Mouse (Mus musculus): Measurements from ENCODE around the gene Ttc23l. TPM values are rescaled to one million over a fixed set of nuclear protein-coding genes. Genes with fewer than 3 reads are reported as not detected.
A peak's percentile ranks its signal among the peaks of the same experiment; 100 is the strongest.

Gene Ttc23l
- total and polyA plus RNA-seq, 3 experiments: not detected

DNA sequence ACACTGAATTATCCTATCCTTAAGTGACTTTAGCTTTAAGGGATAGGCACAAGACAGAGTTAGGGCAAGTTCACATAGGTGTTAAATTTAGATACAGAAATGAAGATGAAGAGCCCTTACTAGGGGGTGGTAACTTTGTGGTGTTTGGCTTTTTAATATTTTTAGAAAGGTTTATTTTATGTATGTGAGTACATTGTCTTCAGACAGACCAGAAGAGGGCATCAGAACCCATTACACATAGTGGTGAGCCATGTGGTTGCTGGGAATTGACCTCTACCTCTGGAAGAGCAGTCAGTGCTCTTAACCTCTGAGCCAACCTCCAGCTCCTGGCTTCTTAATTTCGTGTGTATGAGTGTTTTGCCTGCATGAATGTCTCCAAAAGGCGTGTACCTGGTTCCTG lies 71.2 kb downstream of the Ttc23l start (continued):
- no peak for TF ChIP-seq USF1 (IDR thresholded peaks at IDR 0.05; ENCODE audit: low read depth, low read length)

DNA sequence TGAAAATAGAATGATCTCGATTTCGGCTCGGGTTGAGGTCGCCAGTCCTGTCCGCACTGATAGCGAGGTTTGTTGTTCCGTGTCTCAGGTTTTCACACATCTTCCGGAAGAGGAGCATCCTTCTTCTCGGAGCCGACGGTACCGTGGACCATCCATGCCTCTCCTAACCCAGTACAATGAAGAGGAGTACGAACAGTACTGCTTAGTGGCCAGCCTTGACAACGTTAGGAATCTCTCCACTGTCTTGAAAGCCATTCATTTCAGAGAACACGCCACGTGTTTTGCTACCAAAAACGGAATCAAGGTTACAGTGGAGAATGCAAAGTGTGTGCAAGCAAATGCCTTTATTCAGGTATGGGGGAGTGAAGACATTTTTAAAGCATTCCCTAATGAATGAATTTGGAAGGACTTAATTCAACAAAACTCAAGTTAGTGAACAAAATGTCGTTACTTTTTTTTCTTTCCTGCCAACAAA lies 72.1 kb downstream of the Ttc23l start:
- H3K27me3 ChIP-seq (ENCODE audit: control insufficient read depth in 1 of 2, insufficient read depth in 2 of 2, low read length in 2 of 2): no peaks in the 10 kb centered on the region
- peaks cover 22 to 32% of the 10 kb centered on the region in 2 experiments for H3K36me3 ChIP-seq (ENCODE audit: control insufficient read depth in 1 of 2, insufficient read depth in 2 of 2, low read length in 2 of 2)
- H3K4me1 ChIP-seq (ENCODE audit: control insufficient read depth in 1 of 2, insufficient read depth in 2 of 2, low read length in 2 of 2): peaks cover 8 to 9% of the 10 kb centered on the region in 2 experiments; a peak in 3 of 4 replicates
- H3K9ac ChIP-seq (ENCODE audit: control insufficient read depth, low read depth, low read length, poor library complexity, severe bottlenecking): peak overlapping the region; percentile 83
- TF ChIP-seq MEF2A (IDR thresholded peaks at IDR 0.05; ENCODE audit: extremely low read depth, insufficient replicate concordance, low read depth, low read length, poor library complexity, severe bottlenecking) (no peak), MYC (IDR thresholded peaks at IDR 0.05; ENCODE audit: low read depth, low read length) (peak; percentile 96), ETS1 (IDR thresholded peaks at IDR 0.05; ENCODE audit: low read depth, low read length) (peak; percentile 4; the same call in 1 of the 2 replicates), MXI1 (IDR thresholded peaks at IDR 0.05; ENCODE audit: low read depth, low read length) (peak; percentile 92), TCF12 (IDR thresholded peaks at IDR 0.05; ENCODE audit: low read depth, low read length) (0 out of 2 replicates have a peak, but pooled peaks have one; percentile 16), MAX (IDR thresholded peaks at IDR 0.05; ENCODE audit: low read length) (peak; percentile 90)
- no peak for DNase-seq (ENCODE audit: low read depth, low spot score)
- H3K79me2 ChIP-seq (ENCODE audit: control insufficient read depth, insufficient read depth, low read length, poor library complexity): peaks cover 58% of the 10 kb centered on the region
- peak overlapping the region; percentile 85 to 93 for H3K4me3 ChIP-seq (ENCODE audit: control insufficient read depth in 1 of 2, insufficient read depth in 1 of 2, low read depth in 2 of 2, low read length in 2 of 2)
- peak overlapping the region; percentile 72 for H3K27ac ChIP-seq (ENCODE audit: control insufficient read depth, low read depth, low read length)
- H3K9me3 ChIP-seq (replicated peaks; ENCODE audit: insufficient read depth, low read length): no peaks in the 10 kb centered on the region

DNA sequence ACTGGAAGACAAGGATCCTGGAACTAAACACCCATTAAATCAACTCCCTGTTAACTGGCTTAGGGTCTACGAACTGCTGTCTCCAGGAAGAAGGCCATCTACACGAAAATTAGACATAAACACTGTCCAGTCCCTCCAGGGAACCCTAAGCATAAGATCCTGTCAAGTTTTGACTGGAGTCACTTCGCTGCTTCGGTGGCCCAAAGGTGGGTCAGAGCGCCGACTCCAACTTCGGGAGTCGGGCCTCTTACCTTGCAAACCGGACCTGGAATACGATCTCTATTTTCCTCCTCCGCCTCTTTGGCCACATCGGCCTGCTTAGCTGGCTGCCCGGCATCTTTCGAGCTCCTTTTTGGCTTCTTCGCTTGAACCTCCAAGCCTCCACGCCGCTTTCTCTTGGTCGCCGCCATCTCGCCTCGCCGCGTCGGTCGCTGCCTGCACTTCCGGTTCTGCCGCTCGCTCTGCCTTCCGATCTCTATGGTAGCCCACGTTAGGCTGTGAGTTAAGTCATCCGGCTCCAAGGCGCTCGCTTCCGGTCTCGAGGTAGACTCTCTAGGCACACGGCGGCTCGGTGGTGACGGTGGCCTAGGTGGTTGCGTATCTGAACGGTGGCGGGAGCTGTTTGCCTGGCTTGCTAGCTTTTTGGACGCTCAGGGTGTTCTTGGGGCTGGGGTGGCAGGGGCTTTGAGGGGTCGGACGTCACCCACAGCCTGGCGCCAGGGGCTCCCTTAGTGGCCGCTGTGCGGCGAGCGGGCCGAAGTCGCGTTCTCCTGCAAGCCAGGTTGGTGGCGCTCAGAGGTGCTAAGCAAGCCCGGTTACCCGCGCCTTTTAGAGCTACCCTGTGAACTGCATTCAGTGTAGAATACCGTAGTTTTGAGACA lies 72.7 kb downstream of the Ttc23l start, which contains the start of the genes Brix1 and Rad1:
Gene Brix1, minus strand, starts transcription at position 464 of the 881 bp plus-strand sequence.
Gene Rad1, plus strand, starts transcription at position 535 of the 881 bp plus-strand sequence.
- Histone ChIP-seq H3K4me3 (ENCODE audit: control insufficient read depth in 1 of 2, insufficient read depth in 1 of 2, low read depth in 2 of 2, low read length in 2 of 2) (peak within 1 kb of the TSS; percentile 85 to 93), H3K9ac (ENCODE audit: control insufficient read depth, low read depth, low read length, poor library complexity, severe bottlenecking) (peak within 1 kb of the TSS; percentile 94), H3K36me3 (ENCODE audit: control insufficient read depth in 1 of 2, insufficient read depth in 2 of 2, low read length in 2 of 2) (peaks cover 25 to 31% of the 10 kb centered on the region in 2 experiments)
- TF ChIP-seq ZC3H11A (IDR thresholded peaks at IDR 0.05; ENCODE audit: low read depth, low read length) (no peak), MYB (IDR thresholded peaks at IDR 0.05; ENCODE audit: low read depth, low read length) (no peak), POLR2AphosphoS2 (IDR thresholded peaks at IDR 0.05; ENCODE audit: low read length) (peak; percentile 95), MAX (IDR thresholded peaks at IDR 0.05; ENCODE audit: low read length) (peak; percentile 94), KAT2A (conservative IDR thresholded peaks at IDR 0.05; ENCODE audit: low read depth, low read length) (peak; percentile 91), ZKSCAN1 (IDR thresholded peaks at IDR 0.05; ENCODE audit: low read depth, low read length) (no peak), SIN3A (IDR thresholded peaks at IDR 0.05; ENCODE audit: low read length) (peak; percentile 99), ZNF384 (IDR thresholded peaks at IDR 0.05; ENCODE audit: low read depth, low read length) (0 out of 2 replicates have a peak, but pooled peaks have one; percentile 23), CHD1 (IDR thresholded peaks at IDR 0.05; ENCODE audit: low read depth, low read length) (peak; percentile 86), NELFE (IDR thresholded peaks at IDR 0.05; ENCODE audit: low read depth, low read length) (peak; percentile 97), MYC (IDR thresholded peaks at IDR 0.05; ENCODE audit: low read depth, low read length) (peak; percentile 96), ETS1 (IDR thresholded peaks at IDR 0.05; ENCODE audit: low read depth, low read length) (peak; percentile 51; the same call in 1 of the 2 replicates), TCF12 (IDR thresholded peaks at IDR 0.05; ENCODE audit: low read depth, low read length) (peak; percentile 91), GABPA (IDR thresholded peaks at IDR 0.05; ENCODE audit: low read depth, low read length) (peak; percentile 73; the same call in 1 of the 2 replicates), NRF1 (IDR thresholded peaks at IDR 0.05; ENCODE audit: insufficient read depth, low read depth, low read length, poor library complexity, severe bottlenecking) (0 out of 2 replicates have a peak, but pooled peaks have one; percentile 37), RAD21 (IDR thresholded peaks at IDR 0.05; ENCODE audit: low read depth, low read length) (no peak), BHLHE40 (IDR thresholded peaks at IDR 0.05; ENCODE audit: borderline replicate concordance, low read depth, low read length) (no peak), UBTF (IDR thresholded peaks at IDR 0.05; ENCODE audit: borderline replicate concordance, insufficient read depth, low read depth, low read length) (no peak), MXI1 (IDR thresholded peaks at IDR 0.05; ENCODE audit: low read depth, low read length) (peak; percentile 99), USF1 (IDR thresholded peaks at IDR 0.05; ENCODE audit: low read depth, low read length) (peak; percentile 57; the same call in 1 of the 2 replicates), TAL1 (IDR thresholded peaks at IDR 0.05; ENCODE audit: low read length) (no peak), USF2 (IDR thresholded peaks at IDR 0.05; ENCODE audit: borderline replicate concordance in 1 of 2, insufficient read depth in 1 of 2, low read depth in 1 of 2, low read length in 2 of 2) (no peak), HCFC1 (IDR thresholded peaks at IDR 0.05; ENCODE audit: low read depth, low read length) (peak; percentile 98)

More for the DNA sequence above, 72.7 kb downstream of the Ttc23l start, which contains the start of the genes Brix1 and Rad1:
- peak within 1 kb of the TSS; percentile 72 for H3K27ac ChIP-seq (ENCODE audit: control insufficient read depth, low read depth, low read length)
- H3K9me3 ChIP-seq (replicated peaks; ENCODE audit: insufficient read depth, low read length): no peaks in the 10 kb centered on the region
- peaks cover 8 to 9% of the 10 kb centered on the region in 2 experiments; a peak in 3 of 4 replicates for H3K4me1 ChIP-seq (ENCODE audit: control insufficient read depth in 1 of 2, insufficient read depth in 2 of 2, low read length in 2 of 2)
- peaks cover 58% of the 10 kb centered on the region for H3K79me2 ChIP-seq (ENCODE audit: control insufficient read depth, insufficient read depth, low read length, poor library complexity)
- H3K27me3 ChIP-seq (ENCODE audit: control insufficient read depth in 1 of 2, insufficient read depth in 2 of 2, low read length in 2 of 2): no peaks in the 10 kb centered on the region
- peak; percentile 99 for DNase-seq (ENCODE audit: low read depth, low spot score)

Data from MEL (cell line).